Mouse (Mus musculus): ENCODE data around the gene Gm20498. TPM values are rescaled to one million over a fixed set of nuclear protein-coding genes. Genes with fewer than 3 reads are reported as not detected.
A peak's percentile ranks its signal among the peaks of the same experiment; 100 is the strongest.

The Gm20498 gene
- polyA plus RNA-seq (2014; fragmentation: Nextera tagmentation; extraction: Ambion mirVana) = 26.2 and 35.2 TPM in 2 replicates

DNA sequence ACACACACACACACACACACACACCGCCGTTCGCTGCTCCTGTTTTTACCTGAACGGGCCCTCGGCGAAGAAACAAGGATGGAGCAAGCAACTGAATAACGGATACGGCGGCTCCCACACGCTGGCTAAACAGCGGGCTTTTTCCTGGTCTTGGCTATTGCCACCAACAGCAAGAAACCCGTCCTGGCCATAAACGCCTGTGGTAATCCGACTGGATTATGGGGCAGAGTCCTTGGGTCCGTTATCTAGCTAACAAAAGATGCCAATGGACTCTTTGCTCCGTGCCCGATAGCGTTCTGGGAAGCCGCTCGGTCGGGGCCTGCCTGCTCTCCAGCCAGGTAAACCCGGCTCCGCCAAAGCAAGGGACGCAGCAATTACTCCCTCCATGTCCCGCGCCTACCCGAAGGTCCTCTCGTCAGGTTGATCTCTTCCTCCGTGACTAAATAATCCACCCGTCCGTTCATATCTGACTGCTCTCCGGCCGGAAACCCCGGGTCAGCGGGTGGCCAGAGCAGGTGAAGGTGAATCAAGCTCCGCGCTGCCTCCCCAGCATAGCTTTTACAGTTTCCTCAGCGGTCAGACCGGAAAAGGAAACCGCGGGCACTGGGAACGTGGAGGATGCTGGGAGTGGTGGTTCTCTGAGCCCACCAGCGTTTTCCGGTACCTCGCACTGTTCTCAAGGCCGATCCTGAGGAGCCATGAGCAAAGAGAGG lies at the start of gene Gm20498, which contains the start of gene Synj2bp:
TSS of gene Gm20498 (minus strand) at position 590 of the 713 bp plus-strand sequence.
TSS of gene Synj2bp (minus strand) at position 596 of the 713 bp plus-strand sequence.
- Histone ChIP-seq H3K27me3 (ENCODE audit: control insufficient read depth, insufficient read depth, low read length) (no peaks in the 10 kb centered on the region), H3K9ac (ENCODE audit: low read length) (peak within 1 kb of the TSS; percentile 82), H3K27ac (replicated peaks in 1 of 2; ENCODE audit: control insufficient read depth in 1 of 2, insufficient read depth in 1 of 2, low read depth in 2 of 2, low read length in 2 of 2) (peak within 1 kb of the TSS; percentile 61 to 83), H3K4me1 (ENCODE audit: control insufficient read depth in 2 of 2, insufficient read depth in 2 of 2, low read length in 2 of 2) (peaks cover 2 to 12% of the 10 kb centered on the region in 2 experiments; a peak in 1 of 4 replicates), H3K4me3 (ENCODE audit: control insufficient read depth in 1 of 2, insufficient read depth in 1 of 2, low read depth in 1 of 2, low read length in 2 of 2) (peak within 1 kb of the TSS; percentile 66 to 94), H3K36me3 (ENCODE audit: control insufficient read depth, insufficient read depth, low read length) (no peaks in the 10 kb centered on the region), H3K4me2 (ENCODE audit: low read length) (peak within 1 kb of the TSS; percentile 75), H3K9me3 (ENCODE audit: control insufficient read depth, low read length) (no peaks in the 10 kb centered on the region)
- peak; percentile 78 for ATAC-seq (ENCODE audit: insufficient number of reproducible peaks, insufficient read depth, low FRiP score, low read depth)
- WGBS = under 1% methylated on average over 46 of the region's 46 CpGs

GRCm38 (mm10) chr12:81568374-81568773 lies 35.7 kb upstream of the Gm20498 start, which contains the start of gene Adam21:
Adam21 (minus strand) TSS chr12:81568474.
- no peaks in the 10 kb centered on the region for H3K9me3 ChIP-seq (ENCODE audit: control insufficient read depth, low read length)
- H3K36me3 ChIP-seq (ENCODE audit: control insufficient read depth, insufficient read depth, low read length) = peaks cover 17% of the 10 kb centered on the region
- no peaks in the 10 kb centered on the region for H3K27me3 ChIP-seq (ENCODE audit: control insufficient read depth, insufficient read depth, low read length)
- no peak within 1 kb of the TSS for H3K4me2 ChIP-seq (ENCODE audit: low read length)
- no peak within 1 kb of the TSS for H3K9ac ChIP-seq (ENCODE audit: low read length)
- no peak within 1 kb of the TSS for H3K4me3 ChIP-seq (ENCODE audit: control insufficient read depth in 1 of 2, insufficient read depth in 1 of 2, low read depth in 1 of 2, low read length in 2 of 2)
- H3K4me1 ChIP-seq (ENCODE audit: control insufficient read depth in 2 of 2, insufficient read depth in 2 of 2, low read length in 2 of 2) = no peaks in the 10 kb centered on the region
- no peak for ATAC-seq (ENCODE audit: insufficient number of reproducible peaks, insufficient read depth, low FRiP score, low read depth)
- no peak within 1 kb of the TSS for H3K27ac ChIP-seq (replicated peaks in 1 of 2; ENCODE audit: control insufficient read depth in 1 of 2, insufficient read depth in 1 of 2, low read depth in 2 of 2, low read length in 2 of 2)
- WGBS = 80% methylated on average over 1 of the region's 1 CpGs

DNA sequence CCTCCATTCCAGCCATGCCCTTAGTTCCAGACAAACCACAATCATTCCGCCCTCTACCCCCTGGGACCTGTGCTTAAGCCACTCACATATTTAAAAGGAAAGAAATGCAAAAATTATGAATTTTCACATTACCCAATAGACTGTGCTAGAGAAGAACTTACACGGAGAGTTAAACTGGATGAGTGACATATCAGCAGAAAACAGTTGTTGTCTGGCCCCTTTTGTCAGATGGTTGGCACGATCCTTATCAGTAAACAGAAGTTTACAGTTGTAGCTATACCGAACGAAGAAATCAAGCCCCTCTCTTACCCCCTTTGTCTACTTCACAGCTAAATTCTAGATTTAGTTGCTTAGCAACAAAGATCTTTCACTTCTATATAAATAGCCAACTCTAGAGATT lies 35.2 kb upstream of the Gm20498 start:
- no peak for ATAC-seq (ENCODE audit: insufficient number of reproducible peaks, insufficient read depth, low FRiP score, low read depth)
- 74% methylated on average over 5 of the region's 5 CpGs for WGBS
- no peak overlapping the region for H3K9ac ChIP-seq (ENCODE audit: low read length)
- peaks cover 13% of the 10 kb centered on the region for H3K36me3 ChIP-seq (ENCODE audit: control insufficient read depth, insufficient read depth, low read length)
- no peak overlapping the region for H3K4me3 ChIP-seq (ENCODE audit: control insufficient read depth in 1 of 2, insufficient read depth in 1 of 2, low read depth in 1 of 2, low read length in 2 of 2)
- H3K4me2 ChIP-seq (ENCODE audit: low read length) = no peak overlapping the region
- H3K27ac ChIP-seq (replicated peaks in 1 of 2; ENCODE audit: control insufficient read depth in 1 of 2, insufficient read depth in 1 of 2, low read depth in 2 of 2, low read length in 2 of 2) = no peak overlapping the region
- H3K4me1 ChIP-seq (ENCODE audit: control insufficient read depth in 2 of 2, insufficient read depth in 2 of 2, low read length in 2 of 2) = no peaks in the 10 kb centered on the region
- H3K9me3 ChIP-seq (ENCODE audit: control insufficient read depth, low read length) = no peaks in the 10 kb centered on the region
- no peaks in the 10 kb centered on the region for H3K27me3 ChIP-seq (ENCODE audit: control insufficient read depth, insufficient read depth, low read length)

DNA sequence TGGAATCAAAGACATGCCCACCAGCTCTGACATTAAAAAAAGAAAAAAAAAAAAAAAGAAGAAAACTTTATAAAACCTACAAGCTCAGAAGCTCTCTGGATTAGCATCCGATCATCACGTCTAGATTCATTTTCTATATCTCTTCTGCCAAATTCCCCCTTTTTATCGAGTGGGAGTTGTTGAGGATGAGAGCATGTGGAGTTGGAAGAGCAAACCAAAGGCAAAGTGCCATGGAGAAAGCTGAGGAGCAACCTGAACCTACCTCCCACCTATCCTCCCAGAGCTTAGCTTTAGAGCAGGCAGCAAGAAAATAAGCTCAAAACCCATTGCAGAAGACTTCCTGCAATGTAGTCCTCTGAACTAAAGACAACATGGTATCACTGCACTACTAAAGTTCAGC lies 31.5 kb upstream of the Gm20498 start:
- ATAC-seq (ENCODE audit: insufficient number of reproducible peaks, insufficient read depth, low FRiP score, low read depth) = no peak
- H3K36me3 ChIP-seq (ENCODE audit: control insufficient read depth, insufficient read depth, low read length) = no peaks in the 10 kb centered on the region

GRCm38 (mm10) chr12:81549286-81549685 lies 16.6 kb upstream of the Gm20498 start:
- no peak for ATAC-seq (ENCODE audit: insufficient number of reproducible peaks, insufficient read depth, low FRiP score, low read depth)
- Histone ChIP-seq H3K4me2 (ENCODE audit: low read length) (no peak overlapping the region), H3K4me1 (ENCODE audit: control insufficient read depth in 2 of 2, insufficient read depth in 2 of 2, low read length in 2 of 2) (no peaks in the 10 kb centered on the region), H3K9ac (ENCODE audit: low read length) (no peak overlapping the region), H3K27ac (replicated peaks in 1 of 2; ENCODE audit: control insufficient read depth in 1 of 2, insufficient read depth in 1 of 2, low read depth in 2 of 2, low read length in 2 of 2) (no peak overlapping the region), H3K36me3 (ENCODE audit: control insufficient read depth, insufficient read depth, low read length) (no peaks in the 10 kb centered on the region), H3K4me3 (ENCODE audit: control insufficient read depth in 1 of 2, insufficient read depth in 1 of 2, low read depth in 1 of 2, low read length in 2 of 2) (no peak overlapping the region), H3K9me3 (ENCODE audit: control insufficient read depth, low read length) (no peaks in the 10 kb centered on the region), H3K27me3 (ENCODE audit: control insufficient read depth, insufficient read depth, low read length) (no peaks in the 10 kb centered on the region)
- 83% methylated on average over 3 of the region's 3 CpGs for WGBS

More for the DNA sequence above, 31.5 kb upstream of the Gm20498 start:
- Histone ChIP-seq H3K27ac (replicated peaks in 1 of 2; ENCODE audit: control insufficient read depth in 1 of 2, insufficient read depth in 1 of 2, low read depth in 2 of 2, low read length in 2 of 2) (no peak overlapping the region), H3K27me3 (ENCODE audit: control insufficient read depth, insufficient read depth, low read length) (no peaks in the 10 kb centered on the region), H3K4me3 (ENCODE audit: control insufficient read depth in 1 of 2, insufficient read depth in 1 of 2, low read depth in 1 of 2, low read length in 2 of 2) (no peak overlapping the region), H3K4me2 (ENCODE audit: low read length) (no peak overlapping the region), H3K4me1 (ENCODE audit: control insufficient read depth in 2 of 2, insufficient read depth in 2 of 2, low read length in 2 of 2) (no peaks in the 10 kb centered on the region), H3K9ac (ENCODE audit: low read length) (no peak overlapping the region), H3K9me3 (ENCODE audit: control insufficient read depth, low read length) (no peaks in the 10 kb centered on the region)
- whole genome bisulfite sequencing = 94% methylated on average over 3 of the region's 3 CpGs

GRCm38 (mm10) chr12:81547163-81547562 lies 14.5 kb upstream of the Gm20498 start:
- H3K9ac ChIP-seq (ENCODE audit: low read length) = no peak overlapping the region
- no peak for ATAC-seq (ENCODE audit: insufficient number of reproducible peaks, insufficient read depth, low FRiP score, low read depth)
- no peaks in the 10 kb centered on the region for H3K9me3 ChIP-seq (ENCODE audit: control insufficient read depth, low read length)
- H3K4me1 ChIP-seq (ENCODE audit: control insufficient read depth in 2 of 2, insufficient read depth in 2 of 2, low read length in 2 of 2) = no peaks in the 10 kb centered on the region
- 55% methylated on average over 4 of the region's 4 CpGs for WGBS
- no peaks in the 10 kb centered on the region for H3K27me3 ChIP-seq (ENCODE audit: control insufficient read depth, insufficient read depth, low read length)
- H3K36me3 ChIP-seq (ENCODE audit: control insufficient read depth, insufficient read depth, low read length) = no peaks in the 10 kb centered on the region
- no peak overlapping the region for H3K27ac ChIP-seq (replicated peaks in 1 of 2; ENCODE audit: control insufficient read depth in 1 of 2, insufficient read depth in 1 of 2, low read depth in 2 of 2, low read length in 2 of 2)
- no peak overlapping the region for H3K4me3 ChIP-seq (ENCODE audit: control insufficient read depth in 1 of 2, insufficient read depth in 1 of 2, low read depth in 1 of 2, low read length in 2 of 2)
- H3K4me2 ChIP-seq (ENCODE audit: low read length) = no peak overlapping the region

GRCm38 (mm10) chr12:81533029-81533419 lies 319 bp upstream of the Gm20498 start:
- Histone ChIP-seq H3K36me3 (ENCODE audit: control insufficient read depth, insufficient read depth, low read length) (no peaks in the 10 kb centered on the region), H3K27ac (replicated peaks in 1 of 2; ENCODE audit: control insufficient read depth in 1 of 2, insufficient read depth in 1 of 2, low read depth in 2 of 2, low read length in 2 of 2) (no peak overlapping the region), H3K9ac (ENCODE audit: low read length) (peak overlapping the region; percentile 82), H3K27me3 (ENCODE audit: control insufficient read depth, insufficient read depth, low read length) (no peaks in the 10 kb centered on the region), H3K9me3 (ENCODE audit: control insufficient read depth, low read length) (no peaks in the 10 kb centered on the region), H3K4me1 (ENCODE audit: control insufficient read depth in 2 of 2, insufficient read depth in 2 of 2, low read length in 2 of 2) (peaks cover 2 to 12% of the 10 kb centered on the region in 2 experiments; a peak in 1 of 4 replicates), H3K4me2 (ENCODE audit: low read length) (peak overlapping the region; percentile 75), H3K4me3 (ENCODE audit: control insufficient read depth in 1 of 2, insufficient read depth in 1 of 2, low read depth in 1 of 2, low read length in 2 of 2) (peak overlapping the region; percentile 66 to 94)
- 40% methylated on average over 4 of the region's 4 CpGs for WGBS
- no peak for ATAC-seq (ENCODE audit: insufficient number of reproducible peaks, insufficient read depth, low FRiP score, low read depth)

Data from heart, embryonic 14.5 days (tissue).